Mouse (Mus musculus) c-Kit-positive CD71-negative TER-119-negative erythroid progenitor cells, embryonic 14.5 days (primary cell): ENCODE measurements at regions not wholly inside any gene's neighbourhood (a gene's known extent, or its start where the extent isn't known, plus 50 kb on each side); places are given as distances from the start of the nearest gene placed in this dataset.

Experiments used
- DNase-seq: peaks from one replicate; pipeline ENCODE4 v3.0.0-alpha.2; 2013; ENCODE audit warnings: low read depth

DNA sequence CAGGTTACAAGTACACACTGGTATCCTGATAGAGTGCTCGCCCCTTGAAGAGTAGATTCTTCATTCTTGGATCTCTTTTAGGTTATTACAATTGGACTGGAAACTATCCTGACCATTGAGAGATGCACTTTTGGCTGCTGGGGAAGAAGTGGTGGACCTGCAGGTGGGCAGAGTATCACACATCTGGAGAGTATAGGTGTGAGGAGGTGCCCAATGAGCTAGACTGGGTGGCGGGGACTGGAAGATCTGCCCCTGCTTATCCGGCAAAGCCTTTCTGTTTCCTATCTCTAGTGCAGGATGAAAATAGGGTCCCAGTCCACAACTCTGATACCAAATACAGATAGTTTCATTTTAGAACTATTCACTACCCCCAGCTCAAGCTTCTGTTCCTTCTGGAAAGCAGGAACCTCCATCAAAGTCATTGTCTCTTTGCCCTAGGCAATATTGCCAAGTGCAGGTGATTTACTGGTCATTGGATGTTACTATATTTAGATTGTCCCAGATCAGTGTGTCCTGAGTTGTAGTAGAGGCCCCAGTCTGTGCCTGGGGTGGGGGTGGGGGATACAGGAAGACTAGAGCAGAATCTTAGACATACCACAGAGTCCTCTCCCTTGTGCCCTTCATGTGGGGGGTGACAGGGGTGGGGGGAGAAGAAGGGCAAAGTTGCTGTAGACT lies 62.5 kb upstream of the Ube2e1 start:
- no peak for DNase-seq

DNA sequence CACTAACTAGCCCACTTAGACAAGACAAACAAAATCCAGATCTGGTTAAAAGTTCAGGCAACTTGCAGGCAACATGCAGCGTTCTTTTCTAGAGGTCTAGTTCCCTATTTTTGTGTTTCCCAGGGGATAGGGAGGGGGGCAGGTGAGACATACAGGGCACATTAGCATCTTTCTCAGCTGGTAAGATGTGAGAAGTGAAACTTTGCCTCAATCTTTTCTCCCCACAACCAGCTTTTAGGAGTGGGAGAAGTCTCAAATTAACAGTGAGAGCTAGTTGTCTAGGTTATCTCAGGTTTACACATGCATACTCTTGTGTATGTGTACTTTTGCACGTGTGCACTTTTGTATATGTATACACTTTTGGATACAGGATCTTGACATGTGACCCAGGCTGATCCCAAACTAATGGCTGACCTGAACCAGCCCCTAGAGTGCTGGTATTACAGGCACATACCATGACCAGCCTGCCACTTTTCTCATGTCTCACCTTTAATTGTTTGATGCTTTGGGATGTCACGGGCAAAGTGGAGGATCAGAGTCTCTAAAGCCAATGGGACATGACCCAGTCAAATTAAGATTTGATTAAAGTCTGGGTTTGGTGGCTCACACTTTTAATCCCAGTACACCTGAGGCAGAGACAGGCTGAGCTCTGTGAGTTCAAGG lies 60.3 kb upstream of the Ube2e1 start:
- DNase-seq: no peak

DNA sequence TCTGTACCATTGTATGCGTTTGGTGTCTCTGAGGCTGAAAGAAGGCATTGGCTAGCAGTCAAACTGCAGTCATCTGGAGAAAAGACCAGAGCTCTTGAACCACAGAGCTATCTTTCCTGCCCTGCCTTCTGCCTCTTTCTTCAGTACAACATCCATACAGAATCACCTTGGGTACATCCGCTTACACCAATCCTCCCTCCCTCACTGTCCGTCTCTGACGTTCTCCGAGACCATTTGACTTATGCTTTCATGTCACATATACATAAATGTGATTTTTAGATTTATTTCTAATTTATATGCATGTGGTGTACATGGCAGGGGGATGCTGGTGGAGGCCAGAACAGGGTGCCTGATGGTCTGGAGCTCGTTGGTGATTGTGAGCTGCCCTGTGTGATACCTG lies 57.7 kb upstream of the Ube2e1 start:
- DNase-seq: no peak

- DNase-seq: no peak
Measured at GRCm38 (mm10) chr14:18385953-18386668, 54.5 kb upstream of the Ube2e1 start.
